Mouse (Mus musculus): ENCODE data around the gene Pmfbp1. TPM values are rescaled to one million over a fixed set of nuclear protein-coding genes. Genes with fewer than 3 reads are reported as not detected.

The Pmfbp1 gene
- polyA plus RNA-seq, 2 experiments: 0.20 to 0.23 TPM

- no peak overlapping the region for H3K9ac ChIP-seq (ENCODE audit: low read depth, low read length, severe bottlenecking)
- H3K4me3 ChIP-seq (replicated peaks; ENCODE audit: low read length): no peak overlapping the region
- DNase-seq (ENCODE audit: low spot score) (no peak), ATAC-seq (ENCODE audit: low FRiP score, low read depth) (no peak)
- no peak for TF ChIP-seq POLR2A (IDR thresholded peaks at IDR 0.05; ENCODE audit: borderline replicate concordance, extremely low read depth, insufficient read depth, insufficient read length)
- no peaks in the 10 kb centered on the region for H3K9me3 ChIP-seq (ENCODE audit: control insufficient read depth, low read length)
- no peaks in the 10 kb centered on the region for H3K27me3 ChIP-seq (ENCODE audit: control insufficient read depth, insufficient read depth, low read length)
- WGBS: 79% methylated on average over 4 of the region's 4 CpGs
- H3K27ac ChIP-seq (replicated peaks; ENCODE audit: low read depth, low read length): no peak overlapping the region
- H3K4me2 ChIP-seq (replicated peaks; ENCODE audit: low read depth, low read length, severe bottlenecking): no peak overlapping the region
- no peaks in the 10 kb centered on the region for H3K4me1 ChIP-seq (ENCODE audit: control insufficient read depth, insufficient read depth, low read length)
- peaks cover 11% of the 10 kb centered on the region; the same call in 1 of the 2 replicates for H3K36me3 ChIP-seq (ENCODE audit: control insufficient read depth, insufficient read depth, low read length)
These were observed 82.5 kb downstream of the Pmfbp1 start for GRCm38 (mm10) chr8:109576311-109576710.

GRCm38 (mm10) chr8:109578900-109579301, 85.1 kb downstream of the Pmfbp1 start, which contains the start of gene Hp:
TSS of gene Hp (minus strand) at chr8:109579172.
- H3K4me1 ChIP-seq (ENCODE audit: control insufficient read depth, insufficient read depth, low read length): no peaks in the 10 kb centered on the region
- H3K9me3 ChIP-seq (ENCODE audit: control insufficient read depth, low read length): no peaks in the 10 kb centered on the region
- H3K4me2 ChIP-seq (replicated peaks; ENCODE audit: low read depth, low read length, severe bottlenecking): no peak within 1 kb of the TSS
- TF ChIP-seq POLR2A (IDR thresholded peaks at IDR 0.05; ENCODE audit: borderline replicate concordance, extremely low read depth, insufficient read depth, insufficient read length): no peak
- H3K4me3 ChIP-seq (replicated peaks; ENCODE audit: low read length): no peak within 1 kb of the TSS
- H3K27ac ChIP-seq (replicated peaks; ENCODE audit: low read depth, low read length): no peak within 1 kb of the TSS
- ATAC-seq (ENCODE audit: low FRiP score, low read depth) (no peak), DNase-seq (ENCODE audit: low spot score) (no peak)
- H3K9ac ChIP-seq (ENCODE audit: low read depth, low read length, severe bottlenecking): no peak within 1 kb of the TSS
- WGBS: 53% methylated on average over 8 of the region's 8 CpGs
- no peaks in the 10 kb centered on the region for H3K36me3 ChIP-seq (ENCODE audit: control insufficient read depth, insufficient read depth, low read length)
- H3K27me3 ChIP-seq (ENCODE audit: control insufficient read depth, insufficient read depth, low read length): no peaks in the 10 kb centered on the region

- H3K4me1 ChIP-seq (ENCODE audit: control insufficient read depth, insufficient read depth, low read length): no peaks in the 10 kb centered on the region
- no peak overlapping the region for H3K27ac ChIP-seq (replicated peaks; ENCODE audit: low read depth, low read length)
- no peaks in the 10 kb centered on the region for H3K9me3 ChIP-seq (ENCODE audit: control insufficient read depth, low read length)
- ATAC-seq (ENCODE audit: low FRiP score, low read depth) (no peak), DNase-seq (ENCODE audit: low spot score) (no peak)
- no peaks in the 10 kb centered on the region for H3K27me3 ChIP-seq (ENCODE audit: control insufficient read depth, insufficient read depth, low read length)
- TF ChIP-seq POLR2A (IDR thresholded peaks at IDR 0.05; ENCODE audit: borderline replicate concordance, extremely low read depth, insufficient read depth, insufficient read length): no peak
- no peaks in the 10 kb centered on the region for H3K36me3 ChIP-seq (ENCODE audit: control insufficient read depth, insufficient read depth, low read length)
- no peak overlapping the region for H3K4me2 ChIP-seq (replicated peaks; ENCODE audit: low read depth, low read length, severe bottlenecking)
- WGBS: 82% methylated on average over 4 of the region's 4 CpGs
- no peak overlapping the region for H3K4me3 ChIP-seq (replicated peaks; ENCODE audit: low read length)
- H3K9ac ChIP-seq (ENCODE audit: low read depth, low read length, severe bottlenecking): no peak overlapping the region
These were observed 90.5 kb downstream of the Pmfbp1 start for GRCm38 (mm10) chr8:109584293-109584692.

GRCm38 (mm10) chr8:109584830-109585229, 91.0 kb downstream of the Pmfbp1 start:
- DNase-seq (ENCODE audit: low spot score) (no peak), ATAC-seq (ENCODE audit: low FRiP score, low read depth) (no peak)
- Histone ChIP-seq H3K9me3 (ENCODE audit: control insufficient read depth, low read length) (no peaks in the 10 kb centered on the region), H3K4me1 (ENCODE audit: control insufficient read depth, insufficient read depth, low read length) (no peaks in the 10 kb centered on the region), H3K27ac (replicated peaks; ENCODE audit: low read depth, low read length) (no peak overlapping the region), H3K36me3 (ENCODE audit: control insufficient read depth, insufficient read depth, low read length) (no peaks in the 10 kb centered on the region), H3K9ac (ENCODE audit: low read depth, low read length, severe bottlenecking) (no peak overlapping the region), H3K4me2 (replicated peaks; ENCODE audit: low read depth, low read length, severe bottlenecking) (no peak overlapping the region), H3K4me3 (replicated peaks; ENCODE audit: low read length) (no peak overlapping the region), H3K27me3 (ENCODE audit: control insufficient read depth, insufficient read depth, low read length) (no peaks in the 10 kb centered on the region)
- 88% methylated on average over 3 of the region's 3 CpGs for WGBS
- no peak for TF ChIP-seq POLR2A (IDR thresholded peaks at IDR 0.05; ENCODE audit: borderline replicate concordance, extremely low read depth, insufficient read depth, insufficient read length)

GRCm38 (mm10) chr8:109585652-109586051, 91.8 kb downstream of the Pmfbp1 start:
- Histone ChIP-seq H3K27me3 (ENCODE audit: control insufficient read depth, insufficient read depth, low read length) (no peaks in the 10 kb centered on the region), H3K9me3 (ENCODE audit: control insufficient read depth, low read length) (no peaks in the 10 kb centered on the region), H3K27ac (replicated peaks; ENCODE audit: low read depth, low read length) (no peak overlapping the region), H3K4me3 (replicated peaks; ENCODE audit: low read length) (no peak overlapping the region), H3K36me3 (ENCODE audit: control insufficient read depth, insufficient read depth, low read length) (no peaks in the 10 kb centered on the region), H3K4me1 (ENCODE audit: control insufficient read depth, insufficient read depth, low read length) (no peaks in the 10 kb centered on the region), H3K4me2 (replicated peaks; ENCODE audit: low read depth, low read length, severe bottlenecking) (no peak overlapping the region), H3K9ac (ENCODE audit: low read depth, low read length, severe bottlenecking) (no peak overlapping the region)
- ATAC-seq (ENCODE audit: low FRiP score, low read depth): no peak
- no peak for TF ChIP-seq POLR2A (IDR thresholded peaks at IDR 0.05; ENCODE audit: borderline replicate concordance, extremely low read depth, insufficient read depth, insufficient read length)
- no peak for DNase-seq (ENCODE audit: low spot score)

GRCm38 (mm10) chr8:109586972-109587504, 93.2 kb downstream of the Pmfbp1 start:
- H3K9ac ChIP-seq (ENCODE audit: low read depth, low read length, severe bottlenecking): no peak overlapping the region
- H3K36me3 ChIP-seq (ENCODE audit: control insufficient read depth, insufficient read depth, low read length): peaks cover 7% of the 10 kb centered on the region; the same call in 1 of the 2 replicates
- H3K27ac ChIP-seq (replicated peaks; ENCODE audit: low read depth, low read length): no peak overlapping the region
- ATAC-seq (ENCODE audit: low FRiP score, low read depth): no peak
- H3K9me3 ChIP-seq (ENCODE audit: control insufficient read depth, low read length): no peaks in the 10 kb centered on the region
- 56% methylated on average over 7 of the region's 7 CpGs for WGBS
- H3K4me3 ChIP-seq (replicated peaks; ENCODE audit: low read length): no peak overlapping the region
- no peaks in the 10 kb centered on the region for H3K4me1 ChIP-seq (ENCODE audit: control insufficient read depth, insufficient read depth, low read length)
- H3K4me2 ChIP-seq (replicated peaks; ENCODE audit: low read depth, low read length, severe bottlenecking): no peak overlapping the region
- no peak for TF ChIP-seq POLR2A (IDR thresholded peaks at IDR 0.05; ENCODE audit: borderline replicate concordance, extremely low read depth, insufficient read depth, insufficient read length)
- H3K27me3 ChIP-seq (ENCODE audit: control insufficient read depth, insufficient read depth, low read length): no peaks in the 10 kb centered on the region
- DNase-seq (ENCODE audit: low spot score): no peak
